Mouse (Mus musculus): Measurements from ENCODE around the gene Kpna6.

Gene Kpna6

DNA sequence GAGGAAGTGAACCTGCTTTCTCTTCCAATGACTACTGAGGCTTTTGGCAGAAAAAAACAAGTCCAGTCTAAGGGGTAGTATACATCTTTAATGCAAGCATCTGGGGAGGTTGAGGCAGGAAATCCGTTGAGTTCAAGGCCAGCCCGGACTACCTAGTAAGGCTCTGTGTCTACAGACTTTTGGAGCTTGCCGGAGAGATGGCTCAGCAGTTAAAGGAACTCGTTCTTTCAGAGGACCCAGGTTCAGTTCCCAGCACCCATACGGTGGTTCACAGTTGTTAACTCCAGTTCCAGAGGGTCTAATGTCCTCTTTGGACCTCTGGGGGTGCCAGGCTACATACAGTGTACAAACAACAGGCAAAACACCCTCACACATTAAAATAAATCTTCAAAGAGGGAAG is 54.5 kb downstream of the Kpna6 start:
- DNase-seq (ENCODE audit: low read depth, low spot score) = no peak

DNA sequence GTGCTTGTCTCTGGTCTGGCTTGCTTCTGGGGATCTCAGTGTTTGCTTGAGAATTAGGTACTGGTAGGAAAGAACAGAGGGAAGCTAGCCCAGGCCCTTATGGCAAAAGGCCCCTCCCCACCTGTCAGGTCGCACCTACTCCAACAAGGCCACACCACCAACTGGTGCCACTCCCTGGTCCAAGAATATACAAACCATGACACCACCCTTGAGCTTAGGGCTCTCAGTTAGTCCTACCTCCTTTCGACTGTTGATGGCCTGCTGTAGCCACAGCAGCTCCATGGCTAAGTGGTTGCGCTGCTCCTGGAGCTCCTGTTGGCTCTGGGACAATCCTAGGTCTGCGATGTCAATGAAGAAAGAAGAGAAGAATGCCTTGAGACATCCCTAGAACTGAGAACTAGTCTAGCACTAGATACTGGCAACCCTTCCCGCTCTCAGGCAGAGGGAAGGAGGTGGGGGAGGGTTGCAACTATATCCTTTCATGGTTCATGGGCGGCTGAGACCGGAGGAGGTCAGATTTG is 55.4 kb downstream of the Kpna6 start:
- DNase-seq (ENCODE audit: low read depth, low spot score) = no peak

DNA sequence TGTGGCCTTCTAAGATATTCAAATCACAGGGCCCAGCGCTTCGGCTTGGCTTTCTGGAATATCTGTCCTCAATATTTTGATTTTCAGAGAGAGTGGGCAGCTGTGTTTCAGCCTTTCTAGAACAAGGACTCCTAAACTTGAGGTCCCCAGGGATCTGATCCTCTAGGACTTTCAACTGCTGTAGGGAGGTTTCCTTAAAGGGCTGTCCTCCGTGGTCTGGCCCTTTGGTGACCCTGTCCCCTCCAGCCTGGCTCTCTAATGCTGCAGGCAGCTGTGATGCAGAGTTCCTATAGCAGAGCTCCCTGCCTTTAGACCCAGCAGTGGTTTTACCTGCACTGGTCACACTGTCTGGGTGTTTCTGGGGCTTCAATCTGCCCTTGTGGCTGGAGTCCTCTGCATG is 55.9 kb downstream of the Kpna6 start:
- DNase-seq (ENCODE audit: low read depth, low spot score) = no peak

DNA sequence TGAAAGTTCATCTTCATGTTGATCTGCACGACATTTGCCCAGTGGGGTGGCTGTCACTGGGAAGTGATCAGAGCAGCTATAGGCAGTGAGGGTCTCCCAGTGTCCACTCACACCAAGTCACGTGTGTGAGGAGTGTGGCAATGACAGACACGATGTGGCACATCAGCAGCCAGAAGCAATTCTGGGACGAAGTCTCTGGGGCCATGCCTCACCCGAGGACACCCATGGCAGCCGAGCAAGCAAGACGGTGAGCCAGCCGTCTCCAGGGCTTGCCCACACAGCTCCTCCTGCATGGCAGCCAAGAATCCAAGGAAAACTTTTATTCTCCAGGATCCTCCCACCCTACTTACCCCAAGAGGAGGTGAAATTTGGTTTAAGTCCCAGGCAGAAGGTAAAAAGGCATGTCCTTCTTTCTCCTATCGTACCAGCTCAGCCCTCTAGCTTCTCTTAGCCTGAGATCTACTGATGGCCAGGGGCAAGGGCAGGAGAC is 56.7 kb downstream of the Kpna6 start:
- DNase-seq (ENCODE audit: low read depth, low spot score) = peak; percentile 55

DNA sequence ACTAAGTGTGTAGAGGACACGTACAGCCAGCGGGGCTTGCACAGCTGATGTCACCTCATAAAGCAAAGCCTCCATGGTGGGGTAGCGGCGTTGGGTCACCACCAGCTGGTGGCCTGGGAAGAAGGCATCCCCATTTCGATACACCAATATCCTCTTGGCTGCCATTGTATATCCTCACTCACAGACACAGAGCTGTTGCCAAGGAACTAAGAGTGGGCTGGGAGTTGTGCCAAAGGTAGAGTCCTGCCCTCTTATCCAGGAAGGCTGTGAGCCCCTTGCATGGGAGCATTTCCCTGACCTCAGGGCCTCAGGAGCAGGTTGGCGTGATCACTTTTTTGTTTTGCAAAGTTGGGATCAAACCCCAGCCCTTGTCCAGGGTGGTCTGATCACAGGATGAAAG is 58.5 kb downstream of the Kpna6 start, which contains the start of gene Dcdc2b:
TSS of gene Dcdc2b (minus strand) at position 165 of the 400 bp plus-strand sequence.
- no peak for DNase-seq (ENCODE audit: low read depth, low spot score)

DNA sequence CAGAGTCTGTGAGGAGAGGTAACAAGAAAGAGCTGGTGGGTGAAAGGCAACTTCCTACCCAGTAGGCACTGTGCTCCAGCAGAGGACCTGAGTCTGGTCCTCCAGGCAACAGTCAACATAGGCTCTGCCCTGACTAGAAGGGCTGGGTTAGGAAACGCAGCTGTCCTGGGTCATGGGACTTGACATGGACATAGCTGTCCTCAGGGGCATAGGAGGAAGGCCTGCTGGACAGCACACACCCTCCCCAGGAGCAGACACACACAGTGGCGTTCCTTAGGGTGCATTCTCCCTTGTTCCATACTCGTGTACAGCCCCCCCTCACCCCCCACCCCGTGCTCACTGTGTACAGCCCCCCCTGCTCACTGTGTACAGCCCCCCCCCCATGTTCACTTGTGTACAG is 62.1 kb downstream of the Kpna6 start:
- no peak for DNase-seq (ENCODE audit: low read depth, low spot score)

DNA sequence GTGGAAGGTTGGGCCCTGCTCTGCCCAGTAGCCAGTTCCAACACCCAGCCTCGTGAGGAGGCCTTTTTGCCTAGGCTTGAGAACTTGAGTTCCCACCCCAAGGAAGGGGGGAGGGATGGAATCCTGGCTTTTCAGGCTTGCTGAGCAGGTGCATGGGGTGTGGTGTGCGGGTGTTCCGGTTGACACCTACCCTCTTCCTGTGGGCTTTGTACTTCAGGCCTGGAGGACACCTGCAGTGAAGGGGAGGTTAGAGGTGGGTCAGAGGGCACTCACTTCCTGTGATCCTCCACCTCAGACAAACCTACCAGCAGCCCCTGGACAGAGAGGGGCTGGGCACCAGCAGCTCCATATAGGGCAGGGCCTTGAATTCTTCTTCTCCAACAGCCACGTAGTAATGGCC is 62.5 kb downstream of the Kpna6 start:
- no peak for DNase-seq (ENCODE audit: low read depth, low spot score)

DNA sequence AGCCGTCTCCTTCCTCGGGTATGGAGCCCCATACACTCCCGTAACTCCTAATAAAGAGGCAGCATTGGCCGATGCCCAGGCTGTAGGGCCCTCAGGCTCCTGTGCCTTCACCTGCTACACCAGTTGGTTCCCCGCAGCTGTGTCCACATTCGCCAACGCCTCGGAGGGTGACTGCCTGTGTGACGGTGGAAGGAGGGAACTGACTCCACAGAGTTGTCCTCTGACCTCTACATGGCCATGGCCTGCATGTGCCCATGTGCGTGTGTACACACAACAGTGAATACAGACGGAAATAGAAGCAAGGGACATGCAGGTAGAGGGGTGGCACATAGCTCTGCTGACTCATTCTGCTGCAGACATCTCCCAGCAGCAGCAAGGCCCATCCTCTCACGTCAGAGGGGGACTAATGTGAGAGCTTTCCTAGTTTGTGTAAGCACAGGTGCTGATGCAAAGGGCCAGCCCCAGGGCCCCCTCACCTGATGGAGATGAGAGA is 63.4 kb downstream of the Kpna6 start:
- no peak for DNase-seq (ENCODE audit: low read depth, low spot score)

DNA sequence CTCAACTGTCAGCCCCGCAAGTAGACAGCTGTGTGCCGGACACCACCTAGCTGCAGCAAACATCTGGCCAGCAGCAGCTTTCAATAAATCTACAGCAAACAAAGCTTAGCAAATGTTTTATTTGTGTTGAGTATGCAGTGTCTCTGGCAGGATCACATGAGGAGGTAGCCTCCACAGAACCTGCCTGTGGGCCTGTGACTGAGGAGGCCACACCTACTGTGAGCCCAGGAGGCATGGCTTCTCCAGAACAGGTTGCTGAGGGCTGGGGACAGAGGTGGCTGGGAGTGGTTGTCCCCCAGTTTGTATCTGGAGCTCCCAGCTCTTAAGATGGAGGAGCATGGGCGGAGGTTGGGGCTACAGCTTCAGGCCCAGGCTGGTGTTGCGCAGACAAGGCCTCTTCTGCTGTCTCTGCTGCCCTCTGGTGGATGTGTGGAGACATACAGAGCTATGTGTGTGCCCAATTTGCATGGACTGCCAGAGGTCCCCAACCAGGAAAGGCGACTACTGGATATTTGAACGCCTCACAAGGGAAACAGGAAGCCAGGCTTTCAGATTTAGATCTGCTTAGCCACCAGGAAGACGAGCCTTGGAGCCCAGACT is 64.0 kb downstream of the Kpna6 start:
- DNase-seq (ENCODE audit: low read depth, low spot score) = peak; percentile 96

DNA sequence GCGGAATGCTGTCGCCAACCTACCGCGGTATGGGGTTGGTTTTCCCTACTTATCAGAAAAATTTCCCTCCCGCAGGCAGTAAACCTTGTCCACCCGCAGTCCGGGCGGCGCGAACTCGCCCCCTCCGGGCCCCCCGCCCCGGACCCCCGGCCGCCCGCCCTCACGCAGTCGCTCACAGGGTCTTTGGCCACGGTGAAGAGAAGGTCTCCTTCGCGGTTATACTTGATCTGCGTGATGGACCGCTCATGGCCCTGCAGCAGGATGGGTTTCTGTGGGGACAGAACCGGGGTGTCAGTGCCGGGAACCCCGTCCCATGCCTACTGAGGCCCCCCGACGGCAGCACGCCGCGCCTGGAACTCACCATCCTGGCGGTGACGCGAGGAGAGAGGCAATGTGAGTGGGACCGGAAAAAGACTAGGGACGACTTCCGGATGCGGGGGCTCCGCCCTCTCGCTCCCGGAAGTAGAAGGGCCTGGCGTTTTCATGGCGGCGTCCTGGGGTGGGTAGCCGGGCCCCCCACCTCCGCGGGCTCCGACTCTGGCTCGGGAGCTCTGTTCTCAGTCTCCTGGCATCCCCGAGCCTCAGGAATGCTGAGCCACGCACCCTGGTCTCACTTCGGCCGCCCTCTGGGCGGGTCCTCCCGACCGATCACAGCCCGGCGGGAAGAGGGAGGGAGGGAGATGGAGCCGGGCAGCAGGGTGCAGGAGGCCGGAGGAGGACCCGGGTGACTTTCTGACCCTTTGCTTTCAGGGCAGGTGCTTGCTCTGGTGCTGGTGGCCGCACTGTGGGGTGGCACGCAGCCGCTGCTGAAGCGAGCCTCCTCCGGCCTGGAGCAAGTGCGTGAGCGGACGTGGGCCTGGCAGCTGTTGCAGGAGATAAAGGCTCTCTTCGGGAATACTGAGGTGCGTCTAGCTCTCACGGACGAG is 72.1 kb downstream of the Kpna6 start, which contains the start of the genes Eif3i and Tmem234:
TSS of gene Eif3i (minus strand) at position 416 of the 926 bp plus-strand sequence.
TSS of gene Tmem234 (plus strand) at position 436 of the 926 bp plus-strand sequence.
- DNase-seq (ENCODE audit: low read depth, low spot score) = peak; percentile 93

Measured in brain, adult 2 months (tissue).